Mouse (Mus musculus): ENCODE results near the gene Cyp3a25.

GRCm38 (mm10) chr5:145967080-145967479, 42.3 kb downstream of the Cyp3a25 start:
- TF ChIP-seq CTCF (IDR thresholded peaks at IDR 0.05; ENCODE audit: borderline replicate concordance, control insufficient read depth, extremely low read depth, insufficient read depth, low read length, poor library complexity): no peak
- TF ChIP-seq POLR2A (IDR thresholded peaks at IDR 0.05; ENCODE audit: control insufficient read depth, extremely low read depth, insufficient read depth, low read length, poor library complexity): no peak

Data from thymus, adult 2 months (tissue).